Mouse (Mus musculus): ENCODE data around the gene Pbld1. TPM values are rescaled to one million over a fixed set of nuclear protein-coding genes. Genes with fewer than 3 reads are reported as not detected.

Pbld1 gene
- polyA plus RNA-seq, 1 experiment from 2014 or later = 1.8 TPM

DNA sequence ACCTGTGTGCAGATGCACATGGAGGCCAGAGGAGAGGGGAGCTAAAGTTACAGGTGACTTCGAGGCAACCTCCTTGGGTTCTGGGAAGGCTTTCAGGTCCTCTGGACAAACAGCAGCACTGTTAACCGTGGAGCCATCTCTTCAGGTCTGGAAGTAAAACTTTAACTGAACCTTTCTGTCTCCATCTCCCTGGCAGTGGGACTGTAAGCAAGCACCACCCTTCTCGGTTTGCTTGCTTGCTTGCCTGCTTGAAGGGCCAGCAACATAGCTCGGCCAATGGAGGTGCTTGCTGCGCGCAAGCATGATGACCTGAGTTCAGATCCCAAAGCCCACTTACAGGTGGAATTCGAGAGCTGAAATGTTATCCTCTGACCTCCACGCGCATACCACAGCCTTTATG is 4.6 kb downstream of the Pbld1 start:
- Histone ChIP-seq H3K9me3 (no peaks in the 10 kb centered on the region), H3K9ac (no peak overlapping the region), H3K4me2 (no peak overlapping the region), H3K4me1 (no peaks in the 10 kb centered on the region), H3K36me3 (no peaks in the 10 kb centered on the region), H3K27me3 (no peaks in the 10 kb centered on the region), H3K4me3 (no peak overlapping the region), H3K27ac (no peak overlapping the region)
- ATAC-seq (ENCODE audit: insufficient number of reproducible peaks, insufficient read depth, low FRiP score, low TSS enrichment, low read depth) = no peak
- WGBS = 79% methylated on average over 9 of the region's 9 CpGs

DNA sequence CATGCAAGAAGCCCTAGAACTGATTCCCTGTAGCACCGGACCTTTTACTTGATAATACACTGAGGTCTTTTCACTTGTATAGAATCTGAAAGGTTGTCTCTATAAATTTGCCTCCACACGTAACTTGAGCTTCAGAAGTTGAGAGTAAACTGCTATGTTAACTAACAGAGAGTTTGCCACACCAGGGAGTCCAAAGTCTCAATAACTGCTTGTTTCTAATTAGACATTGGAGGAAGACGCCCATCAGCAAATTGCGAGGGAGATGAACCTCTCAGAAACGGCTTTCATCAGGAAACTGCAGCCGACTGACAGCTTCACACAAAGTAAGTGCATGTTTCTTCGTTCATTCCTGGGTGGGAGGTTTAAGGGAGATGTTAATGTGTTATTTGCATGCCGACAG is 5.6 kb downstream of the Pbld1 start:
- 48% methylated on average over 8 of the region's 8 CpGs for WGBS

DNA sequence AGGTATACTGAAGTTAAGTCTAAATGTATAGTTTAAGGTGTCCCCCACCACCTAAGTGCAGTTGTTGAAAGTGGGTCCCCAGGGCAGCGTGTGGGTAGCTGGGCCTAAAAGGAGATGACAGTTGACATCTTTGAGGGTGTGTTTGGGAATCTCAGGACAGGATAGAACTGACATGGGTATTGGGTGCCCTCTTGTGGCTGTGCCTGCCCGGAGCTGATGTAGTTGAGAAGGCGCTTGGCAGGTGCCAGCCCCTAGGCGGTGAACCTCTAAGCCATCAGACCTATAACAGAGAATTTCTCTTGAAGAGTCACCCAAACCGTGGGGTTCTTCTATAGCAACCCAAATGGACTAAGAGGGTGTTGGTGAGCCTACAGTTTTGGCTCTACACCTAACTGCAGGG is 6.0 kb downstream of the Pbld1 start:
- Histone ChIP-seq H3K4me2 (no peak overlapping the region), H3K4me3 (no peak overlapping the region), H3K36me3 (no peaks in the 10 kb centered on the region), H3K9ac (no peak overlapping the region), H3K9me3 (no peaks in the 10 kb centered on the region), H3K27ac (no peak overlapping the region), H3K4me1 (no peaks in the 10 kb centered on the region), H3K27me3 (no peaks in the 10 kb centered on the region)
- ATAC-seq (ENCODE audit: insufficient number of reproducible peaks, insufficient read depth, low FRiP score, low TSS enrichment, low read depth) = no peak
- 5% methylated on average over 5 of the region's 5 CpGs for WGBS

More for the DNA sequence above, 5.6 kb downstream of the Pbld1 start:
- H3K9me3 ChIP-seq = no peaks in the 10 kb centered on the region
- H3K36me3 ChIP-seq = no peaks in the 10 kb centered on the region
- H3K27me3 ChIP-seq = no peaks in the 10 kb centered on the region
- no peak overlapping the region for H3K9ac ChIP-seq
- no peak overlapping the region for H3K4me2 ChIP-seq
- no peak overlapping the region for H3K4me3 ChIP-seq
- no peak overlapping the region for H3K27ac ChIP-seq
- no peak for ATAC-seq (ENCODE audit: insufficient number of reproducible peaks, insufficient read depth, low FRiP score, low TSS enrichment, low read depth)
- H3K4me1 ChIP-seq = no peaks in the 10 kb centered on the region

DNA sequence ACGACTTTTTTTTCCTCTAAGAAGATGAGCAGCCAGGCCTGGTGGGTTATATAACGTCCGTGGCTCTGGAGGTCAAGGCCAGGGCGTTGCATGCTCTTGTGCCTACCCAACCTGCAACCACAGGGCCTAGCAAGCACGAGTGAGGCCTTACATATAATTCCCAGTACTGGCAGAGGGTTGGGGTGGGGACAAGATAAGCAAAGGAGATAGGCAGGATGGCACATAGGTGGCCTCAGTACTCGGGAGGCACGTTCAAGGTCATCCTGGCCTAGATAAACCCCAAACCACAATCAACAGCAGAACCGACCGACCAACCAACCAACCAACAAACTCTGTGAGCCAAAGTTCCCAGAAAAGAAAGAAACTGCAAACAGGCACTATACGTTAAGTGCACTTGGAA is 26.3 kb downstream of the Pbld1 start:
- WGBS = 87% methylated on average over 10 of the region's 10 CpGs
- Histone ChIP-seq H3K4me3 (no peak overlapping the region), H3K4me2 (no peak overlapping the region), H3K27me3 (peaks cover 13% of the 10 kb centered on the region), H3K9ac (no peak overlapping the region), H3K4me1 (peaks cover 13% of the 10 kb centered on the region), H3K36me3 (no peaks in the 10 kb centered on the region), H3K27ac (no peak overlapping the region), H3K9me3 (no peaks in the 10 kb centered on the region)
- no peak for ATAC-seq (ENCODE audit: insufficient number of reproducible peaks, insufficient read depth, low FRiP score, low TSS enrichment, low read depth)

DNA sequence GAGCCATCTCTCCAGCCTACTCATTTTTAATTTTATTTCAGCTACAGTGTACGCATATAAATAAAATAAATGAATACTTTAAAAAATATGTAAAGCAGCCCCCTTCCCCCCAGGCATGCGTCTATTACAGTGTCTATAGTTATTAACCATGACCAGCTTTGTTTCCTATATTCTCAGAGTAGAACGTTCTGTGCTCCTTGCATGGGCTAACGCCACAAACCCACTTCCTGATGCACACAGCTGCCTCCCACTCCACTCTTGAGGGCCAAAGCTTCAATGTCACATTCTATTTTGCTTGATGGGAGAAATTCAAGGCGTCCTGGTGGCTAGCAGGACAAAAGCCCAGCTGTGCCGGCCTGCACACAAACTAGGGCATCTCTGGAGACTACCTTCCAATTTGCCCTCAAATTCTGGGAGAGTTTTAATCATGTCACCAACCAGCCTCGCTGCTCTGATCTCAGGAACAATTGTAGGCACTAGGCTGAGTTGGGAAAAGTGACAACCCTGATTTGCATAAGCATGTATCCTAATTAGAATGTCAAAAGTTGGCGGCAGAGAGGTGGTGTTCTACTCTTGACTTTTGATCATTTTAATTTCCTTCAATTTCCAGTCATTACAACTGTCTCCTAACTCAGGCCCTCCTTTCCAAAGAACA is 29.3 kb downstream of the Pbld1 start:
- H3K27me3 ChIP-seq = peaks cover 13% of the 10 kb centered on the region
- H3K4me2 ChIP-seq = peak overlapping the region; percentile 66
- H3K9ac ChIP-seq = peak overlapping the region; percentile 70
- H3K36me3 ChIP-seq = no peaks in the 10 kb centered on the region
- H3K27ac ChIP-seq = no peak overlapping the region
- ATAC-seq (ENCODE audit: insufficient number of reproducible peaks, insufficient read depth, low FRiP score, low TSS enrichment, low read depth) = no peak
- peak overlapping the region; percentile 37 for H3K4me3 ChIP-seq
- H3K4me1 ChIP-seq = peaks cover 13% of the 10 kb centered on the region
- no peaks in the 10 kb centered on the region for H3K9me3 ChIP-seq
- 23% methylated on average over 8 of the region's 8 CpGs for WGBS

DNA sequence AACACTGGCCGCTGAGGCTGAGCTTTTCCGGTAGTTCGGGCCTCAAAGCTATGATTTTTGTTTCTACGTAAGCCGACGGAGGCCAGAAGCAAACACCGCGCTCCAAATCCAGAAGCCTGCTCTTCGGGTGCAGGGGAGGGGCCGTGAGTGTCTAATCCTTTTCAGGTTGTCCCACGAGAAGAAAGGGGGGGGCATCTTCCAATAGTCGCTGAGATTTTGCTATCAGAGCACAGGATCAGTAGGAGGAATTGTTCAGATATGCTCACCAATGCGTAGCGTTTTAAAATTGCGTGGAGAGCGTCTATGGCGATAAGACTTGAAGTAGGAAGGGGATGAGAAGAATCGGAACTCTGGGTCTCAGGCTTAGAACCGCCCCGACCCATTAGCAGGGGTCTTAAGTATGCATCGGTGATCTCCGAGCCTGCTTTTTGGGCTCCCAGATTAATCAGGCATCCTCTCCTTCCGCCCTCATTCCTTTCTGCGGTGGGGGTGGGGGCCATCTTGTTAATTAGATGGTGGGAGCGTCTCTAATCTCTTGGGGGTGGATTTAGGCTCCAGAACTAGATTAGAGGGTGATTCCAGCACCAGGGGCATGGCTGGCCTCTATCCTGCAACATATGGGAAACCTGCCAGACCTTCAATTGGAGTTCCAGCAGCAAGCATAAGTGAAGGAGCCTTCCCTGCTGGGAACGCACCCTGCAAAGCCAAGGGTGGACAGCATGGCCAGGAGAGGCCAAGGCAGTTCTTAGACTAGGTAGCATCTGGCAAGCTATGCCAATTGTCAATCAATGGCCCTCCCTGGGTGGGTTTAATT is 30.0 kb downstream of the Pbld1 start:
- Histone ChIP-seq H3K27ac (no peak overlapping the region), H3K4me2 (peak overlapping the region; percentile 66), H3K9ac (peak overlapping the region; percentile 70), H3K9me3 (no peaks in the 10 kb centered on the region), H3K36me3 (no peaks in the 10 kb centered on the region), H3K4me1 (peaks cover 13% of the 10 kb centered on the region), H3K4me3 (peak overlapping the region; percentile 37), H3K27me3 (peaks cover 13% of the 10 kb centered on the region)
- 3% methylated on average over 26 of the region's 26 CpGs for WGBS
- no peak for ATAC-seq (ENCODE audit: insufficient number of reproducible peaks, insufficient read depth, low FRiP score, low TSS enrichment, low read depth)

DNA sequence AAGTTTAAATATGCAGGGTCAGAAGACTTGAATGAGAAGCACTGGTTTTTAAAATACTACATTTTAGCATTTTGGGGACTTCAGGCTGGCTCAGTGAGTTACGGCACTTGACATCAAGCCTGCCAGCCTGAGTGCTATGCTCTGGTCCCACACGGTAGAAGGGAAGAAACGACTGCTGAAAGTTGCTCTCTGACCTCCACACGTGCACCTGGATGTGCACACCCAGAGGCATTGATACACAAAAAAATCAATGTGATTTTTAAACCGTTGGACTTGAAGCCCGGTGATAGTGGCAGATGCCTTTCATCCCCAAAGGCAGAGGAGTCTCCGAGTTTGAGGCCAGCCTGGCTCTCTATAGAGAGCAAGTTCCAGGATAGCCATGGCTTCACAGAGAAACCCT is 32.0 kb downstream of the Pbld1 start:
- Histone ChIP-seq H3K4me2 (no peak overlapping the region), H3K9ac (no peak overlapping the region), H3K4me1 (peaks cover 13% of the 10 kb centered on the region), H3K27ac (no peak overlapping the region), H3K4me3 (no peak overlapping the region), H3K9me3 (no peaks in the 10 kb centered on the region), H3K36me3 (no peaks in the 10 kb centered on the region), H3K27me3 (peaks cover 13% of the 10 kb centered on the region)
- 66% methylated on average over 7 of the region's 7 CpGs for WGBS
- ATAC-seq (ENCODE audit: insufficient number of reproducible peaks, insufficient read depth, low FRiP score, low TSS enrichment, low read depth) = no peak

DNA sequence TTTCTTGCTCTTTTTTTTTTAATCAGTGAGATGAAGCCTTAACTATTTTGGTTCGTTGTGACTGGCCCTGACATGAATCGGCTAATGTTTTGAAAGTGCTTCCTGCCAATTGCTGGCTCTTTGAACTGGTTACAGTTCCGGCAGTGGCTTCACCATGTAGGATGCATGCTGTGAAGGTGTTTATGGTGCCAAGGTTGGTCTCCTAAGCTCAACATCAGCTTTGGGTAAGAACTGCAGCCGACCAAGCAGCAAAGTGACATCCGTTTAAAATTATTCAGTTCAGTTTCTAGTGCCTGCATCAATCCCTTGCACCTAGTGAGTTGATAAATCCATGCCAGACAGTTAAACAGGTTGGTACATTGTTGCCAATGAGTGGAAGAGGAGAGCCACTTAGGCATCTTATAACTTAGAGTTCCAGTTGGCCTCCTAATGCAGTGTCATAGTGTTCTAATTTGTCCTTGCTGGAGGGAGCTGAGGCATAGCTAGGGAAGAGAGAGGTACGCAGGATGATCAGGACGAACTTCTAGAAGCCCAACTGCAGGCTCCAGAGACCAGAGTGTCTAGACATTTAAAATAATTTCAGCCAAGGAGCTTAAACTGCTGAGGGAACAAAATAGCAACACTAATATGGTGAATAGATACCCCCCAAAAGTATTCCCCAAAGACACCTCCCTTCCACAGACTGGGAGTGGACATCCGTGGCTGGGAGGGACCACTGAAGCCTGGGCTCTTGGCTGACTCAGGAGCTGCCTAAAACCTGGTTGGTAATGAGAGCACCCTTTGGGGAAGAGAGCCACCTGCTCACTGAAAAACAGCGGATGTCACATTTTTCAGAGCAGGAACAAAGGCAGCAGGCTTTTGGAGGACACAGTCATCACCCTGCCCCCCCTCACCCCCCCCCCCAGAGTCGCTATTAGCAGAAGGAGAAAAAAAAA is 32.9 kb downstream of the Pbld1 start:
- Histone ChIP-seq H3K4me1 (peaks cover 13% of the 10 kb centered on the region), H3K27ac (no peak overlapping the region), H3K36me3 (no peaks in the 10 kb centered on the region), H3K9me3 (no peaks in the 10 kb centered on the region), H3K4me2 (no peak overlapping the region), H3K4me3 (no peak overlapping the region), H3K27me3 (peaks cover 20% of the 10 kb centered on the region), H3K9ac (no peak overlapping the region)
- ATAC-seq (ENCODE audit: insufficient number of reproducible peaks, insufficient read depth, low FRiP score, low TSS enrichment, low read depth) = no peak
- WGBS = 70% methylated on average over 10 of the region's 10 CpGs

DNA sequence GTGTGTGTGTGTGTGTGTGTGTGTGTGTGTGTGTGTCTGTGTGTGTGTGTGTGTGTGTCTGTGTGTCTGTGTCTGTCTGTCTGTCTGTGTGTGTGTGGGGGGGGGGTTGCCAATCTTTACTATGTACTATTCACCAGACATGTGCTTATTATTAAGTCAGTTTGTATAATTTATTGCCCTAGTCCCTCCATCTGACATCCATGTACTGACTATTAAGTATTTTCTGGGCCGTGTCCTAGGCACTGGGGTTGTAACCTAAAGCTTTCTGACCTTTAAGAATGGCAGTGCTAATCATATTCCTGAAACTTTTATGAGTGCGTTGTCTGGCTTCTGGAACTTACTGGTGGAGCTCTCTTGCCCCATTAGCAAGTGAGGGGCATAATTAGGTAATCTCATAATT is 36.8 kb downstream of the Pbld1 start:
- Histone ChIP-seq H3K4me3 (no peak overlapping the region), H3K4me1 (peaks cover 10% of the 10 kb centered on the region; the same call in 1 of the 2 replicates), H3K9ac (no peak overlapping the region), H3K36me3 (no peaks in the 10 kb centered on the region), H3K9me3 (no peaks in the 10 kb centered on the region), H3K27me3 (peaks cover 44% of the 10 kb centered on the region), H3K4me2 (no peak overlapping the region), H3K27ac (no peak overlapping the region)
- no peak for ATAC-seq (ENCODE audit: insufficient number of reproducible peaks, insufficient read depth, low FRiP score, low TSS enrichment, low read depth)
- 48% methylated on average over 2 of the region's 2 CpGs for WGBS

DNA sequence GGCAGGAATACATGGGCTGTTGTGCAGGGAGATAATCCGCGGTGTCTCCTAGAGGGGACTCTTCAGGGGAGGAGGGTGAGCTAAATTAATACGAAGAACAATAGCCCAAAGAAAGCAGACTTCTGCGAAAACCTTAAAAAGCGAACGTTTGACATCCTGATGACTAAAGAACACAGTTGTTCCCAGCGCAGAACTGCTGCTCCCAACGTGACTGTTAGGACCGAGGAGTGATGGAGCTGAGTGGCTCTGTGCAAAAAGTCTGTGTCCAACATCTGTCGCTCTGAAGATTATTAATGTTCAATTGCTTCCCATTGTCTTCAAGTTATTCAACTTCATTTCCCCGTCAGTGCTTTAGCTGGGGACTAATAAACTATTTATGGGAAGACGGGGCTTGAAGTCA is 38.2 kb downstream of the Pbld1 start:
- WGBS = 65% methylated on average over 12 of the region's 12 CpGs
- peaks cover 47% of the 10 kb centered on the region for H3K27me3 ChIP-seq
- no peak for ATAC-seq (ENCODE audit: insufficient number of reproducible peaks, insufficient read depth, low FRiP score, low TSS enrichment, low read depth)

DNA sequence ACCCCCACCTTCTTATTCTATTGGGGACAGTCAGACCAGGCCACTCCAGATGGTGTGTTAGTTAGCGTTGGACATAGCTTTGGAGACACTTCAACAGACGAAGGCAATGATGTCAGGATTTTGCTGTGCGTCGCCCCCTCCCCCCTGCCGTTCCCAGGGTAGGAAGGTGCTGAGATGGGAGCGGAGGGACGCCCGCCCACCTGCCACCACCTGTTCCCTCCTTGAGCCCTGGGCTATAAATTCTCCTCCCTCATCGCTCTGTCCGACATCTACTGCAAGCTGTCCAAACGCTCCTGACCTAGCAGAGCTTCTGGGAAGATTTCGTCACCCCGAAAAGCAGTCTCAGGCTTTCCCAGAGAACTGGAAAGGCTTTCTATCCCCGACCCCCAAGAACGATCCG is 39.6 kb downstream of the Pbld1 start, which contains the start of gene Atoh7:
TSS of gene Atoh7 (plus strand) at position 131 of the 400 bp plus-strand sequence.
- no peak for ATAC-seq (ENCODE audit: insufficient number of reproducible peaks, insufficient read depth, low FRiP score, low TSS enrichment, low read depth)
- Histone ChIP-seq H3K9me3 (no peaks in the 10 kb centered on the region), H3K4me3 (peak within 1 kb of the TSS; percentile 56), H3K27ac (no peak within 1 kb of the TSS), H3K27me3 (peaks cover 47% of the 10 kb centered on the region), H3K9ac (peak within 1 kb of the TSS; percentile 72), H3K4me2 (peak within 1 kb of the TSS; percentile 94), H3K4me1 (peaks cover 10% of the 10 kb centered on the region; the same call in 1 of the 2 replicates), H3K36me3 (no peaks in the 10 kb centered on the region)
- 4% methylated on average over 16 of the region's 16 CpGs for WGBS

More for the DNA sequence above, 38.2 kb downstream of the Pbld1 start:
- H3K4me2 ChIP-seq = no peak overlapping the region
- H3K9me3 ChIP-seq = no peaks in the 10 kb centered on the region
- peaks cover 10% of the 10 kb centered on the region; the same call in 1 of the 2 replicates for H3K4me1 ChIP-seq
- no peak overlapping the region for H3K27ac ChIP-seq
- H3K4me3 ChIP-seq = no peak overlapping the region
- H3K36me3 ChIP-seq = no peaks in the 10 kb centered on the region
- H3K9ac ChIP-seq = no peak overlapping the region
